Mouse (Mus musculus) midbrain, embryonic 10.5 days (tissue): ENCODE measurements around the gene Pik3c2b. TPM values are rescaled to one million over a fixed set of nuclear protein-coding genes. Genes with fewer than 3 reads are reported as not detected.

Experiments used
- DNase-seq: peaks from one replicate; pipeline ENCODE4 v3.0.0-alpha.2; 2017; ENCODE audit warnings: low spot score
- H3K27ac ChIP-seq: fragments of 300-500 bp; sonication (generic); replicated peaks from 2 replicates; pipeline ENCODE4 v1.5.1; 2016; ENCODE audit warnings: mild to moderate bottlenecking
- H3K27me3 ChIP-seq: fragments of 300-500 bp; sonication (generic); 2 replicates; pipeline ENCODE4 v1.6.1; 2016; ENCODE audit warnings: low read depth, mild to moderate bottlenecking; ENCODE audit not compliant: poor library complexity, severe bottlenecking
- H3K36me3 ChIP-seq: fragments of 300-500 bp; sonication (generic); 2 replicates; pipeline ENCODE4 v1.6.1; 2016; ENCODE audit warnings: mild to moderate bottlenecking, moderate library complexity
- H3K4me1 ChIP-seq: fragments of 300-500 bp; sonication (generic); 2 replicates; pipeline ENCODE4 v1.6.1; 2016
- H3K4me3 ChIP-seq: fragments of 300-500 bp; sonication (generic); 2 replicates; pipeline ENCODE4 v1.5.1; 2016; ENCODE audit warnings: mild to moderate bottlenecking, moderate library complexity
- H3K9me3 ChIP-seq: fragments of 300-500 bp; sonication (generic); replicated peaks from 2 replicates; pipeline ENCODE4 v1.6.1; 2016; ENCODE audit warnings: mild to moderate bottlenecking
- WGBS: fragments of 180-500 bp; shearing (Covaris S2); methylation state at CpG from one replicate; pipeline ENCODE4 v1.1.7; 2016; 5-methylcytosine and 5-hydroxymethylcytosine counted together
- polyA plus RNA-seq: library from polyadenylated mRNA; unstranded; fragments of >200 nt; fragmentation: Nextera tagmentation; extraction: Ambion mirVana; gene quantifications from 2 replicates; pipeline ENCODE4 v1.2.1, GENCODE M21; 2016

Pik3c2b gene
- polyA plus RNA-seq, 1 experiment from 2014 or later, result 14.1 TPM

DNA sequence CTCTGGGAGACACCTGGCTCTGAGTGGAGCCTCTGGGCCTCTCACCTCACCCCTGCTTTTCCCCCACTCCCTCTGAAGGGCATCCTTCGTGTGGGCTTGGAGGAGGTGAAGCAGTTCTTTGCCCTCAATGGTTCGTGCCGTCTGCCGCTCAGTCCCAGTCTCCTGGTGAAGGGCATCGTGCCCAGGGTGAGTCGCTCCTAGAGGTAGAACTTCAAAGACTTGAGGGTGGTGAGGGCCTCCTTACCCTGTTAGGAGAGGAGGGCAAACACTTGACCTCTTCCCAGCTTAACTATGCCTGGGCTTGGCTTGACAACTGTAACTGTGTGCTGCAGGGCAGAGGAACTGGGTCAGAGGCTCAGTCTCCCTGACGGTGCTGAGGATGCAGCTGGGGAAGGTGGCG, 46.0 kb downstream of the Pik3c2b start:
- Histone ChIP-seq H3K27me3 (no peaks in the 10 kb centered on the region), H3K36me3 (peaks cover 93% of the 10 kb centered on the region), H3K9me3 (no peaks in the 10 kb centered on the region), H3K4me1 (peaks cover 12% of the 10 kb centered on the region), H3K27ac (no peak overlapping the region), H3K4me3 (no peak overlapping the region)
- WGBS, result 89% methylated on average over 8 of the region's 8 CpGs
- no peak for DNase-seq

DNA sequence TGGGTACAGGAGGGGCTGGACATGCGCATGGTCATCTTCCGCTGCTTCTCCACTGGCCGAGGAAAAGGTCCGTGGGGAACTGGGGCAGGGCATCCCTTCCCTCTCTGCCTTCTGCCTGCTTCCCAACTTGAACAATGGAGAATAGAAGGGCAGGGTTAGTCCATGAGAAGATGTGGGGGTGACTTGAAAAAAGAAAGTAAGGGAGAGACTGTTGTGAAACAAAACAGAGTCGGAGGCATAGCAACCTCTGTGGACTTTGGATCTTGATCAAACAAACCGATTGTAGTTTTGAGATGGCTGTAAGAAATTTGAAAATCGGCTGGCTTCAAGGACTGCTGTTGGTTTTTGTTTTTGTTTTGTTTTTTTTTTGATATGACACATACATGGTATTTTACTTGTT, 48.3 kb downstream of the Pik3c2b start:
- no peak overlapping the region for H3K27ac ChIP-seq
- H3K27me3 ChIP-seq, result no peaks in the 10 kb centered on the region
- peaks cover 100% of the 10 kb centered on the region for H3K36me3 ChIP-seq
- no peak for DNase-seq
- 92% methylated on average over 7 of the region's 7 CpGs for WGBS
- no peak overlapping the region for H3K4me3 ChIP-seq
- H3K4me1 ChIP-seq, result no peaks in the 10 kb centered on the region
- no peaks in the 10 kb centered on the region for H3K9me3 ChIP-seq

DNA sequence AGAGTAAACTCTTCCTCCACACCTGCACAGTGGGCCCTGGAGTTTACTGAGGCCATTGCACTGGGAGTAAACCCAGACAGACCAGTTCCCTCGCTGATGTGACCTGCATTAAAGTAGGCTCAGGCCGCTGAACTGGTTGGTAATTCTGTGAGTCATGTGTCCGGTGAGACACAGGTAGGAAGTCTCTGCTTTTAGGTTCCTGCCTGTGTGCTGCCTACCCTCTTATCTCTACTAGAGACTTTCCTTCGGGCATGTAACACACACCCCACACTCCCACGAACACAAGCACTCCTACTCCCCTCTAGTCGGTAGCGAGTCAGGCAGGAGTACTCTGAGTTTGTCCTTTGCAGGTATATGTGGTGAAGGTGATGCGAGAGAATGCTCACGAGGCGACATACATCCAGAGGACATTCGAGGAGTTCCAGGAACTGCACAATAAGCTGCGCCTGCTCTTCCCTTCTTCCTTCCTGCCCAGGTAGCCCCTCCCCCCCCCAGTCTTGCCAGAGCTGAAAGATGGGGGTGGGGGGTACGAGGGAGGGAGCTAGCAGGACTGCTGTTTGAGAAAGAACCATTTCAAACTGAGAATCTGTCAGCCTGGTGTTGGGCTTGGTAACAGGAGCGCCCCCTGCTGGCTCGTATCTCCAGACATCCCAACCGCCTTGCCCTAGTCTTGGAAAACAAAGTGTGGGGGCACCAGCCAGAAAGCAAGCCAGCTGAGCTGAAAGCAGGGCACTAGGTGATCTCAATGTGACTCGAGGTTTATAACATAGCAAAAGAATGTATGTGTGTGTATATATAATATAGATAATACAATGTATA, 55.7 kb downstream of the Pik3c2b start:
- Histone ChIP-seq H3K4me3 (no peak overlapping the region), H3K4me1 (peaks cover 4% of the 10 kb centered on the region; the same call in 1 of the 2 replicates), H3K27me3 (no peaks in the 10 kb centered on the region), H3K36me3 (peaks cover 98% of the 10 kb centered on the region), H3K27ac (0 out of 2 replicates have a peak overlapping the region, but pooled peaks have one; percentile 18), H3K9me3 (no peaks in the 10 kb centered on the region)
- WGBS, result 42% methylated on average over 17 of the region's 17 CpGs
- DNase-seq, result peak; percentile 79

DNA sequence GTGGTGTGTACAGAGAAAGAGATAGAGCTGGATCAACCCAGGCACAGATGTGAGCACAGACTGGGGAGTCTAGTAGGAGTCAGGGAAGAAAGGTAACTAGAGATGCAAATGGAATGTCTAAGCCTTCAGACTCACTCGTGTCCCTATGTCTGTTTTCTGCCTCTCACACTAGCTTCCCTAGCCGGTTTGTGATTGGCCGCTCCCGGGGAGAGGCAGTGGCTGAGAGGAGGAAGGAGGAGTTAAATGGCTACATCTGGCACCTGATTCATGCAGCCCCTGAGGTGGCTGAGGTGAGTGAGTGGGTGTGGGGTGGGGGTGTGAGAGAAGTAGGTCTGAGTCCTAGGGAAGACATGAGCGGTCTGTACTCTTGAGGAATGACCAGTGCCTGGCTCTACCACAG, 56.6 kb downstream of the Pik3c2b start:
- Histone ChIP-seq H3K36me3 (peaks cover 98% of the 10 kb centered on the region), H3K27ac (no peak overlapping the region), H3K9me3 (no peaks in the 10 kb centered on the region), H3K4me1 (peaks cover 4% of the 10 kb centered on the region; the same call in 1 of the 2 replicates), H3K4me3 (no peak overlapping the region), H3K27me3 (no peaks in the 10 kb centered on the region)
- DNase-seq, result no peak
- 89% methylated on average over 5 of the region's 5 CpGs for WGBS

DNA sequence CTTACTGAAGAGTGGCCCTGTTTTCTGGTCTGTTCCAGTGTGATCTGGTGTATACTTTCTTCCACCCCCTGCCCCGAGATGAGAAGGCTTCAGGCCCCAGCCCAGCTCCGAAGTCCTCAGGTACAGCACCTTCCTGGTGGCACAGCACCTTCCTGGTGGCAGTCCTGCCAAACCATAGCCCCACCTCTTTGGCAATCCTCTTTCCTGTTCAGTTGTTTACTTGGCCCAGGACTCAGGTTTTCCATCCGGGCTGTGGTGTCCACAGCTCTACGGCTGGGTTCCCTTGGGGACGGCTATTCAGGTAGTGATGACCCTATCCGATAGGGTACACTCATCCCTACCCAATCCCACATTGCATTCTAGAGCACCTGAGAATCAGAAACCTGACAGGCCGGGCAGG, 57.8 kb downstream of the Pik3c2b start:
- no peak overlapping the region for H3K27ac ChIP-seq
- peaks cover 4% of the 10 kb centered on the region; the same call in 1 of the 2 replicates for H3K4me1 ChIP-seq
- no peak for DNase-seq
- H3K4me3 ChIP-seq, result no peak overlapping the region
- 94% methylated on average over 7 of the region's 7 CpGs for WGBS
- peaks cover 93% of the 10 kb centered on the region for H3K36me3 ChIP-seq
- H3K27me3 ChIP-seq, result no peaks in the 10 kb centered on the region
- H3K9me3 ChIP-seq, result no peaks in the 10 kb centered on the region

DNA sequence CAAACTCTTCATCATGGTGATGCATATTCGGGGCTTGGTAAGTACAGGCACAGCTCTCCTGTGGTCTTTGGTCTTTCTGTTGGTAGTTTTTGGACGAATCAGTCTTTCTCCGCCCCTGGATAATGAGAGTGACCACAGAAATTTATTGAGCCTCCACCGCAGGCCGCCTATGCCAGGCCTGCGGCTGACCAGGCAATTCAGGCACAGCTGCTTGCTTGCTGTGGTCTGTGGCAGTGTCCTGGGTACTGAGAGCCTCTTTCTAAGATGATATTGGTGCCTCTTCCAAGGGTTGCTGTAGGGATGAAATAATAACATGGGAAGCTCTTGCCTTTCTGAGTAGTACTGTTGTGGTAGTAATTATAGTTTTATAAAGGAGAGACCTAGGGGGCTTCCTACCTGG, 58.4 kb downstream of the Pik3c2b start:
- DNase-seq, result no peak
- H3K27me3 ChIP-seq, result no peaks in the 10 kb centered on the region
- peaks cover 4% of the 10 kb centered on the region; the same call in 1 of the 2 replicates for H3K4me1 ChIP-seq
- H3K27ac ChIP-seq, result no peak overlapping the region
- peaks cover 93% of the 10 kb centered on the region for H3K36me3 ChIP-seq
- no peaks in the 10 kb centered on the region for H3K9me3 ChIP-seq
- no peak overlapping the region for H3K4me3 ChIP-seq
- 93% methylated on average over 6 of the region's 6 CpGs for WGBS

DNA sequence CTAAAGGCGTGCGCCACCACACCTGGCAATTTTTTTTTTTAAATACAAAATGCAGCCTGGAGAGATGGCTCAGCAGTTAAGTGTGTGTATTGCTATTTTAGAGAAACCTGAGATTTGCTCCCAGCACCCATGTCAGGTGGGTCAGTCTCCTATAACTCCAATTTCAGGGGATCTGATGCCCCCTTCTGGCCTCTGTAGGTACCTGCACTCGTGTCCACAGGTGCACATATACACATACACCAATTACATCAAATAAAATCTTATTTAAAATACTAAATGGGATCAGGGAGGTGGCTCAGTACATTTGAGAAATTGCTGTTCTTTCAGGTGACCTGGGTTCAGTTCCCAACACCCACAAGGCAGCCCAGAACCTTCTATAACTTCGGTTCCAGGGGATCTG, 70.6 kb downstream of the Pik3c2b start:
- Histone ChIP-seq H3K4me1 (no peaks in the 10 kb centered on the region), H3K27ac (no peak overlapping the region), H3K27me3 (no peaks in the 10 kb centered on the region), H3K4me3 (no peak overlapping the region), H3K36me3 (peaks cover 20% of the 10 kb centered on the region), H3K9me3 (no peaks in the 10 kb centered on the region; the same call in 1 of the 2 replicates)
- WGBS, result 91% methylated on average over 4 of the region's 4 CpGs
- DNase-seq, result no peak

DNA sequence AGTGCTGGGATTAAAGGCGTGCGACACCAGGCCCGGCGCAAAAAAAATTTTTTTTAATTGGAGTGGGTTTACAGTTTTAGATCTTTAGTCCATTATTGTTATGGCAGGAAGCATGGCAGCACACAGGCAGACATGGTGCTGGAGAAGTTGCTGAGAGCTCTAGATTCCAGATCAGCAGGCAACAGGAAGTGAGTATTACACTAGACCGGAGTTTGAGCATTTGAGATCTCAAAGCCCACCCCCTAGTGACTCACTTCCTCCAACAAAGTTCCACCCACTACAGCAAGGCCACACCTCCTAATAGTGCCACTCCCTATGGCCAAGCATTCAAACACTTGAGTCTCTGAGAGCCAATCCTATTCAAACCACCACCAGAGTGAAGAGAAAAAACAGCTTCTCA, 72.7 kb downstream of the Pik3c2b start:
- 96% methylated on average over 5 of the region's 5 CpGs for WGBS

DNA sequence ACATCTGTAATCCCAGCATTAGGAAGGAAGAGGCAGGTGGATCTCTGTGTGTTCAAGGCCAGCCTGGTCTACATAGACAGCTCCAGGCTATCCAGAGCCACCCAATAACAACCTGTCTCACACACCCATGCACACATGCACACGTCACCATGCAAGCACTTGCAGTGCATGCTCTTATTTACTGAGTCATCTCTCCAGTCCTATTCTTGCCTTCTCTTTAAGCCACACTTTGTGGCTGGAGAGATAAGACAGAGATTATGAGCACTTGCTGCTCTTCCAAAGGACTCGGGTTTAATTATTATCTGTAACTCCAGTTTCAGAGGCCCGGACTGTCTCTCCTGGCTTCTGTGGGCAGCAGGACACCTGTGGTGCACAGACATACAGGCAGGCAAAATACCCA, 73.4 kb downstream of the Pik3c2b start:
- Histone ChIP-seq H3K36me3 (peaks cover 6% of the 10 kb centered on the region; the same call in 1 of the 2 replicates), H3K27ac (no peak overlapping the region), H3K4me1 (no peaks in the 10 kb centered on the region), H3K27me3 (no peaks in the 10 kb centered on the region), H3K9me3 (no peaks in the 10 kb centered on the region; the same call in 1 of the 2 replicates), H3K4me3 (no peak overlapping the region)
- no peak for DNase-seq
- WGBS, result 89% methylated on average over 3 of the region's 3 CpGs

More for the DNA sequence above, 72.7 kb downstream of the Pik3c2b start:
- Histone ChIP-seq H3K9me3 (no peaks in the 10 kb centered on the region; the same call in 1 of the 2 replicates), H3K4me1 (no peaks in the 10 kb centered on the region), H3K27ac (no peak overlapping the region), H3K36me3 (peaks cover 11% of the 10 kb centered on the region; the same call in 1 of the 2 replicates), H3K27me3 (no peaks in the 10 kb centered on the region), H3K4me3 (no peak overlapping the region)
- no peak for DNase-seq

DNA sequence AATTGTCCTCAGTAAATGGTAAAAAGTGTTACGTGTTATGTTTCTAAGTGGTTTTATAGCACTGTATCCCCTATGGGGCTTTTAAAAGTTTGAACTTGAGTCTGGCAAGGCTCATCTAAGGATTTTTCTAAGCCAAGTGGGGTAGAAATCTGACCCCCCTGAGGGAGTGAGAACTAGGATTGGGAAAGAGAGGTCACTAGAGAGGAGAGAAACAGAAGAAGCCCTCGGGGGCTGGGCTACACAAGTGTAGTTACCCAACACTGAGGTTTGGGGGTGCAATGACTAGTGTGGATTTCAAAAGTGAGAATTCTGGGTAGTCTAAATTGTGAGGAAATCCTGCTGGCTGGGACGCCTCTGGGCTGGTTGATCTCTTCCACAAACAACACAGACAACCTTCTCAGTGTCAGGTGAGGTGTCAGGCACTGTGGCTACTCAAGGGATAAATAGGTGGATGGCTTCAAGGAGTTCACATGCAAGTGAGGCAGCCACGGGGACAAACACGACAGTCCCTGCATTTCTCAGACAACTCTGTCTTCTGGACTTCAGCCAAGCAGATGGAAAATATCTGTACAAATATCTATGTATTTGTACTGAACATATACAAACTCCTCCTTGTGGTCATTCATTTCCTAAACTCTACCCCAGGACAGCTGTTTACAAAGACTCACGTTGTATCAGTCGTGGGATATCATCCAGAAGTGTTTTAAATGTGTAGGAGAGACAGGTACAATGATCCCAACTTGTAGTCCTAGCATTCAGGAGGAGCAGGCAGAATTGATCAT, 74.7 kb downstream of the Pik3c2b start:
- Histone ChIP-seq H3K4me1 (no peaks in the 10 kb centered on the region), H3K9me3 (no peaks in the 10 kb centered on the region; the same call in 1 of the 2 replicates), H3K27ac (no peak overlapping the region), H3K36me3 (peaks cover under 1% of the 10 kb centered on the region; the same call in 1 of the 2 replicates), H3K27me3 (no peaks in the 10 kb centered on the region), H3K4me3 (no peak overlapping the region)
- 79% methylated on average over 7 of the region's 7 CpGs for WGBS
- no peak for DNase-seq

DNA sequence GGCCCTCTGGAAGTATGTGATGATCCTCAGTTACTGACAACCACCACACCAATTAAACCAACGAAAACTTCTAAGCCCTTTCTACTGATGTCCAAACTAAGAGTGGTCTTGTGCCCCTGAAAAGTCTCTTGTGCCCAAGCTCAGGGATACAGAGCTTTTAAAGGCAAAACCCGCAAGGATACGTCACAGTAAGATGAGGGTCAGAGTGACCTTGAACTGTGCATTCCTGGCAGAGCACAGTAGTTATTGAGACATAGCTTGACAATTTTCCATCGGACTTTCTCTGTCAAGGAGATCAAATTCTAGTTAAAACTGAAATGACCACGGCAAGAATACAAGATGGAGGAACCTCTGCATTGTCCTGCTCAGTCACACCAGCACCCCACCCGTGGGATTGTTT, 75.8 kb downstream of the Pik3c2b start:
- Histone ChIP-seq H3K36me3 (no peaks in the 10 kb centered on the region), H3K4me3 (no peak overlapping the region), H3K27me3 (no peaks in the 10 kb centered on the region), H3K27ac (no peak overlapping the region), H3K4me1 (0 out of 2 replicates have a peak, but pooled peaks cover 1% of the 10 kb centered on the region), H3K9me3 (no peaks in the 10 kb centered on the region; the same call in 1 of the 2 replicates)
- WGBS, result 77% methylated on average over 6 of the region's 6 CpGs
- no peak for DNase-seq

DNA sequence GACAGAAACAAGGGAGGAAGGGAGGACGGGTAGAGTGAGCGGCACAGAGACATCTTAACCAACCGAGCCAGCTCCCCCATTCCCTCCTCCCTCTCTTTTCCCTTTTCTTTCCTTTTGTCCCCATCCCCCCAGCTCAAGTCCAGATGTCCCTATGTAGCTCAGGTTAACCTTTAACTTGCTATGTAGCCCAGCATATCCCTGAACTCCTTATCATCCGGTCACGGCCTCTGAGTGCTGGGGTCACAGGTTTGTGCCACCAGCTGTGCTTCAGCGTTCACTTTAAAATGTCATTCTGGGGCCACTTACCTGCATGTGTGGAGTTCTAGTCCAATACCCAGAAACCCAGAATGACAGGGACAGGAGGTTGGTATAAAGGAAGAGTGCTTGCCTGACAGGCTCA, 78.7 kb downstream of the Pik3c2b start:
- H3K4me1 ChIP-seq, result peaks cover 16% of the 10 kb centered on the region
- no peak overlapping the region for H3K27ac ChIP-seq
- no peaks in the 10 kb centered on the region for H3K27me3 ChIP-seq
- no peaks in the 10 kb centered on the region for H3K36me3 ChIP-seq
- H3K9me3 ChIP-seq, result no peaks in the 10 kb centered on the region; the same call in 1 of the 2 replicates
- no peak for DNase-seq
- WGBS, result 88% methylated on average over 6 of the region's 6 CpGs
- no peak overlapping the region for H3K4me3 ChIP-seq
